Mouse (Mus musculus): Measurements from ENCODE around the gene Slc30a7.

DNA sequence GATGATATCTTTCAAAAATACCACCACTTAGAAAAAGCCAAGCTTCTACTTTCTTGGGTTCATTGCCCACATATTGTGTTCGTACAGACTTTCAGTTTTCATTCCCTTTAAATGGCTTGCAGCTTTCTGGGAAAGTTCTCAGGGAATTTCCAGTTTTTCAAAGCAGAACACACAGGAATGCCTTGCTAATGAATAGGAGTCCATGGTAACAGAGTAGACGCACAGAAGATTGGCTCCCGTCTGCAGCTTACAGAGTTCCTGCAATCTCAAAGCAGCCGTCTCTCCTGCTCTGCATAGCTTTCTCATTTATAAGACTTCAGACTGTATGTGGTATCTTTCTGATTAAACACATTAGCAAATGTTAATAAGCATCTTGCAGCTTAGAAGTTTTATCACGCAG is 39.8 kb upstream of the Slc30a7 start:
- no peak for TF ChIP-seq TAL1 (IDR thresholded peaks at IDR 0.05; ENCODE audit: low read length)
- no peak for TF ChIP-seq GATA1 (IDR thresholded peaks at IDR 0.05; ENCODE audit: low read length)

Data from erythroblast, embryonic 14.5 days (primary cell).